Mouse (Mus musculus) heart, postnatal 10 days (tissue): ENCODE results near the gene Gm13088. TPM values are rescaled to one million over a fixed set of nuclear protein-coding genes. Genes with fewer than 3 reads are reported as not detected.
"Not testable (repeated sequence)": the region's sequence is repeated elsewhere in the genome, so short reads cannot be mapped to it uniquely, and the experiment has no call there.

Experiments used
- DNase-seq, 2 experiments: peaks; one replicate each; pipeline ENCODE4 v3.0.0; 2021
- intact Hi-C: fragments of 180-260 bp; cut with DNase I; formaldehyde crosslinking; loops from one replicate; pipeline ENCODE4 v1.15.1; 2025
- total RNA-seq, 2 experiments: library from RNA; stranded (reverse); gene quantifications; 2 replicates each; pipeline ENCODE4 v1.2.3; 2021

The Gm13088 gene
- not detected for total RNA-seq

DNA sequence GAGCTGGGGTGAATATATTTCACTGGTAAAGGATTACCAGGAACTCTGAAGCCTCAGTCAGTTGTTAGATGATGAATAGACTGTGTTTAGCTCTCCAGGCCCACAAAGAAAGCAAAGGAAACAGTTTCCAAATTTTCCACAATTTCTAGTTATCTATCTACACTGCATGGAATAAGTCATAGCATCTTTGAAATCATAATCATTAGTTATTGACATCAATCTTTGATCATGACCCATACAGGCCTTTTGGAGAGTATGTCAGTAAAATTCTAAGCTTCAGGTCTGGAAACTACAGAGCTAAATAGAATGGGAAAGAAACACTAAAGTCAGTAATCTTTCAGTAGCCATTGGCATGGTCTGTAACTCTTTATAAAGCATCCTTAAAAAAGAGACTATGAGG lies at the start of gene Gm13088:
TSS of gene Gm13088 (minus strand) at position 101 of the 400 bp plus-strand sequence.
- DNase-seq, intact Hi-C loops: not testable (repeated sequence)

DNA sequence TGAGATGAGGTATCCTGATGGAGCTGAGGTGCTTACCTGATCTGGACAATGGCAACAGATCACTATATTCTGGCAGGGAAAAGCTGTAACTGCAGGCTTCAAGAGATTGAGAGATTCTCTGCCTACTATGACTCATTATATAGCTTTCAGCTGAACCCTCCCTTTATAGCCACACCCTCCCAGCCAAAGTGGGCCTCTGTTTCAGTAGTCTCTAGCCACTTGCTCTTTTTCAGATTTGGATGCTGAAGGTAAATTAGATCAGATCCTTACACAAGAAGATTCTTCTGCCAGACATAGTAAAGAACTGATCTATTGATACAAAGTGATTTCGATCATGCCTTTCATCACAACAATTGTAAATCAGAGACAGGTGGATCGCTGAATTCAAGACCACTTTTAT lies 45.6 kb upstream of the Gm13088 start, which contains the start of gene Gm13089:
TSS of gene Gm13089 (minus strand) at position 101 of the 400 bp plus-strand sequence.
- no peak for DNase-seq
- intact Hi-C loops = no loop called here

DNA sequence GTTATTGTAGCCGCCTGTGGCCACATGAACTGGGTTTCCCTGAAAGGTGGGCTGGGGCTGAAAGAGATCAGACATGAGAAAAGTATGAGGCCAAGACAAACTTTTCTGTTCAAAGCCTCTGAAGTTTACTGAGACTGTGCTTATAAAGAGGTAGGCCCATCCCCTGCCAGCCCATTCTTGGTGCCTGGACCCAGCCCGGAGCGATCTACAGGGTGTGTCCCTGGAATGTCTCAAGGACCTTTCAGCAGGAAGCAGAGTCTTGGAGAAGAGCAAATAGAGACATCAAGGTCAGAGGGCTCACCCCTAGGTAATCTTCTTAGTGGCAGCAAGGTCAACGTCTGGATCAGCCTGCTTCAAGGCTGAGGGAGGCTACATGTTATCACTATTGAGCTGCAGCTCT lies 38.9 kb downstream of the Gm13088 start:
- intact Hi-C loops = loop anchor here (5.0 kb wide), 1 partner anchor 279 kb away; no protein-coding TSS in a partner anchor
- not testable (repeated sequence) for DNase-seq

DNA sequence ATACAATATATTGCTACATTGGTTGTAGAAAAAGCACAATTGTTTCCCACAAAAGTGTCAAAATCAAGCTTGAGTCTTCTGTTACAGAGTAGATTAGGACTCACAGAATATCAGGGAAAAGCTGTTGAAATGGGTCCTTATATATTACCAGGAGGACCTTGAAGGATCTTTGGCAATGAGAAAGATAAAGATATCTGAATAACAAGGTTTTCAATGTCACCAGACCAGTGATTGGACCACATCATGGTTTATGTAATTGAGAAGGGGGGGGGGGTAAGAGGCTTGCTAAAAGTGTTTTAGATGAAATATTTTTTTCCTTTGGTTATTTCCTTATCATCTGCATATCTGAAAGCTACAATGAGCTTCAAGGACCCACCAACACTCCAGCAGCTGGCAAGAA lies 42.3 kb downstream of the Gm13088 start, which contains the start of gene Gm13083:
TSS of gene Gm13083 (plus strand) at position 301 of the 400 bp plus-strand sequence.
- intact Hi-C loops = loop anchor here (5.0 kb wide), 1 partner anchor 283 kb away; no protein-coding TSS in a partner anchor
- DNase-seq = not testable (repeated sequence)

GRCm38 (mm10) chr4:143611927-143612326 lies 45.1 kb downstream of the Gm13088 start:
- DNase-seq, intact Hi-C loops: not testable (repeated sequence)

Other genes with a start within 250 kb of the Gm13088 start
- 1 to 10 TPM; 9.4 to 9.7 TPM for gene Pramef8, start 244.8 kb downstream of the Gm13088 start, total RNA-seq
- not detected for gene Oog4, start 206.9 kb downstream of the Gm13088 start, total RNA-seq
- gene Gm13043, start 145.9 kb downstream of the Gm13088 start, total RNA-seq = not detected
- not detected for gene Gm13040, start 121.3 kb downstream of the Gm13088 start, total RNA-seq
- gene BC080695, start 105.5 kb downstream of the Gm13088 start, total RNA-seq = not detected
- gene Gm13057, start 105.5 kb downstream of the Gm13088 start, total RNA-seq = not detected
- gene Gm13083, start 42.2 kb downstream of the Gm13088 start, total RNA-seq = not detected
- not detected for gene Gm13089, start 45.5 kb upstream of the Gm13088 start, total RNA-seq
- gene Gm13078, start 62.2 kb upstream of the Gm13088 start, total RNA-seq = not detected
- gene Gm13023, start 132.1 kb upstream of the Gm13088 start, total RNA-seq = not detected
- gene Gm13084, start 158.8 kb upstream of the Gm13088 start, total RNA-seq = not detected
- gene Gm13103, start 189.3 kb upstream of the Gm13088 start, total RNA-seq = not detected
- gene Pramef6, start 243.1 kb upstream of the Gm13088 start, total RNA-seq = not detected